Mouse (Mus musculus): Measurements from ENCODE around the gene Pcx. TPM values are rescaled to one million over a fixed set of nuclear protein-coding genes. Genes with fewer than 3 reads are reported as not detected.
A peak's percentile ranks its signal among the peaks of the same experiment; 100 is the strongest.
"Not testable (repeated sequence)": the region's sequence is repeated elsewhere in the genome, so short reads cannot be mapped to it uniquely, and the experiment has no call there.

The Pcx gene
- polyA plus RNA-seq, 1 experiment from 2014 or later, result 21.3 TPM

- H3K9me3 ChIP-seq (ENCODE audit: control insufficient read depth, low read length), result no peaks in the 10 kb centered on the region
- H3K9ac ChIP-seq (ENCODE audit: low read length), result no peak overlapping the region
- no peaks in the 10 kb centered on the region for H3K36me3 ChIP-seq (ENCODE audit: control insufficient read depth, insufficient read depth, low read length)
- 41% methylated on average over 5 of the region's 5 CpGs for WGBS
- no peak overlapping the region for H3K4me2 ChIP-seq (ENCODE audit: low read depth, low read length)
- no peak overlapping the region for H3K27ac ChIP-seq (ENCODE audit: low read length)
- no peak for ATAC-seq (ENCODE audit: low read depth)
- H3K4me1 ChIP-seq (replicated peaks; ENCODE audit: control insufficient read depth, insufficient read depth, low read length), result no peaks in the 10 kb centered on the region
- H3K27me3 ChIP-seq (ENCODE audit: control insufficient read depth, insufficient read depth, low read depth, low read length), result no peaks in the 10 kb centered on the region
- no peak overlapping the region for H3K4me3 ChIP-seq (ENCODE audit: low read length)
Observed at GRCm38 (mm10) chr19:4579296-4579695, 69.0 kb downstream of the Pcx start.

- no peak for ATAC-seq (ENCODE audit: low read depth)
- Histone ChIP-seq H3K27ac (ENCODE audit: low read length) (no peak overlapping the region), H3K4me2 (ENCODE audit: low read depth, low read length) (no peak overlapping the region), H3K4me3 (ENCODE audit: low read length) (no peak overlapping the region), H3K9ac (ENCODE audit: low read length) (no peak overlapping the region), H3K36me3 (ENCODE audit: control insufficient read depth, insufficient read depth, low read length) (no peaks in the 10 kb centered on the region), H3K4me1 (replicated peaks; ENCODE audit: control insufficient read depth, insufficient read depth, low read length) (no peaks in the 10 kb centered on the region), H3K27me3 (ENCODE audit: control insufficient read depth, insufficient read depth, low read depth, low read length) (no peaks in the 10 kb centered on the region), H3K9me3 (ENCODE audit: control insufficient read depth, low read length) (no peaks in the 10 kb centered on the region)
- WGBS, result 51% methylated on average over 2 of the region's 2 CpGs
Observed at GRCm38 (mm10) chr19:4583856-4584255, 73.6 kb downstream of the Pcx start.

GRCm38 (mm10) chr19:4586783-4587182 lies 76.5 kb downstream of the Pcx start:
- not testable (repeated sequence) for H3K27ac ChIP-seq (ENCODE audit: low read length); H3K9ac ChIP-seq (ENCODE audit: low read length); H3K36me3 ChIP-seq (ENCODE audit: control insufficient read depth, insufficient read depth, low read length); H3K9me3 ChIP-seq (ENCODE audit: control insufficient read depth, low read length); H3K4me3 ChIP-seq (ENCODE audit: low read length); H3K27me3 ChIP-seq (ENCODE audit: control insufficient read depth, insufficient read depth, low read depth, low read length); H3K4me2 ChIP-seq (ENCODE audit: low read depth, low read length); ATAC-seq (ENCODE audit: low read depth); H3K4me1 ChIP-seq (replicated peaks; ENCODE audit: control insufficient read depth, insufficient read depth, low read length)

GRCm38 (mm10) chr19:4587426-4587825 lies 77.2 kb downstream of the Pcx start:
- no peaks in the 10 kb centered on the region for H3K9me3 ChIP-seq (ENCODE audit: control insufficient read depth, low read length)

GRCm38 (mm10) chr19:4588430-4588829 lies 78.2 kb downstream of the Pcx start:
- Histone ChIP-seq H3K4me3 (ENCODE audit: low read length) (no peak overlapping the region), H3K27me3 (ENCODE audit: control insufficient read depth, insufficient read depth, low read depth, low read length) (no peaks in the 10 kb centered on the region), H3K4me1 (replicated peaks; ENCODE audit: control insufficient read depth, insufficient read depth, low read length) (peaks cover 4% of the 10 kb centered on the region; the same call in 1 of the 2 replicates), H3K9me3 (ENCODE audit: control insufficient read depth, low read length) (no peaks in the 10 kb centered on the region), H3K9ac (ENCODE audit: low read length) (no peak overlapping the region), H3K27ac (ENCODE audit: low read length) (no peak overlapping the region), H3K4me2 (ENCODE audit: low read depth, low read length) (no peak overlapping the region), H3K36me3 (ENCODE audit: control insufficient read depth, insufficient read depth, low read length) (no peaks in the 10 kb centered on the region)
- WGBS, result 58% methylated on average over 3 of the region's 3 CpGs
- ATAC-seq (ENCODE audit: low read depth), result no peak

More at GRCm38 (mm10) chr19:4587426-4587825, 77.2 kb downstream of the Pcx start:
- H3K4me3 ChIP-seq (ENCODE audit: low read length), result no peak overlapping the region
- no peak overlapping the region for H3K9ac ChIP-seq (ENCODE audit: low read length)
- H3K36me3 ChIP-seq (ENCODE audit: control insufficient read depth, insufficient read depth, low read length), result no peaks in the 10 kb centered on the region
- H3K27me3 ChIP-seq (ENCODE audit: control insufficient read depth, insufficient read depth, low read depth, low read length), result no peaks in the 10 kb centered on the region
- no peak overlapping the region for H3K27ac ChIP-seq (ENCODE audit: low read length)
- H3K4me2 ChIP-seq (ENCODE audit: low read depth, low read length), result no peak overlapping the region
- no peak for ATAC-seq (ENCODE audit: low read depth)
- 42% methylated on average over 2 of the region's 2 CpGs for WGBS
- peaks cover 4% of the 10 kb centered on the region; the same call in 1 of the 2 replicates for H3K4me1 ChIP-seq (replicated peaks; ENCODE audit: control insufficient read depth, insufficient read depth, low read length)

- Histone ChIP-seq H3K27me3 (ENCODE audit: control insufficient read depth, insufficient read depth, low read depth, low read length) (no peaks in the 10 kb centered on the region), H3K36me3 (ENCODE audit: control insufficient read depth, insufficient read depth, low read length) (no peaks in the 10 kb centered on the region), H3K27ac (ENCODE audit: low read length) (no peak overlapping the region), H3K9ac (ENCODE audit: low read length) (no peak overlapping the region), H3K4me2 (ENCODE audit: low read depth, low read length) (no peak overlapping the region), H3K9me3 (ENCODE audit: control insufficient read depth, low read length) (no peaks in the 10 kb centered on the region), H3K4me3 (ENCODE audit: low read length) (no peak overlapping the region), H3K4me1 (replicated peaks; ENCODE audit: control insufficient read depth, insufficient read depth, low read length) (peaks cover 4% of the 10 kb centered on the region; the same call in 1 of the 2 replicates)
- no peak for ATAC-seq (ENCODE audit: low read depth)
- WGBS, result 58% methylated on average over 1 of the region's 1 CpGs
Observed at GRCm38 (mm10) chr19:4589081-4589480, 78.8 kb downstream of the Pcx start.

- H3K36me3 ChIP-seq (ENCODE audit: control insufficient read depth, insufficient read depth, low read length), result no peaks in the 10 kb centered on the region
- peaks cover 4% of the 10 kb centered on the region; the same call in 1 of the 2 replicates for H3K4me1 ChIP-seq (replicated peaks; ENCODE audit: control insufficient read depth, insufficient read depth, low read length)
- H3K4me2 ChIP-seq (ENCODE audit: low read depth, low read length), result no peak overlapping the region
- H3K27ac ChIP-seq (ENCODE audit: low read length), result peak overlapping the region; percentile 15; the same call in 1 of the 2 replicates
- 54% methylated on average over 3 of the region's 3 CpGs for WGBS
- H3K4me3 ChIP-seq (ENCODE audit: low read length), result no peak overlapping the region
- H3K9ac ChIP-seq (ENCODE audit: low read length), result no peak overlapping the region
- H3K27me3 ChIP-seq (ENCODE audit: control insufficient read depth, insufficient read depth, low read depth, low read length), result no peaks in the 10 kb centered on the region
- peak; percentile 82 for ATAC-seq (ENCODE audit: low read depth)
- H3K9me3 ChIP-seq (ENCODE audit: control insufficient read depth, low read length), result no peaks in the 10 kb centered on the region
Observed at GRCm38 (mm10) chr19:4590025-4590424, 79.8 kb downstream of the Pcx start.

GRCm38 (mm10) chr19:4593792-4594522 lies 83.7 kb downstream of the Pcx start:
- H3K4me2 ChIP-seq (ENCODE audit: low read depth, low read length), result no peak overlapping the region
- no peaks in the 10 kb centered on the region for H3K9me3 ChIP-seq (ENCODE audit: control insufficient read depth, low read length)
- H3K4me3 ChIP-seq (ENCODE audit: low read length), result no peak overlapping the region
- no peaks in the 10 kb centered on the region for H3K36me3 ChIP-seq (ENCODE audit: control insufficient read depth, insufficient read depth, low read length)
- 54% methylated on average over 7 of the region's 7 CpGs for WGBS
- no peaks in the 10 kb centered on the region for H3K27me3 ChIP-seq (ENCODE audit: control insufficient read depth, insufficient read depth, low read depth, low read length)
- ATAC-seq (ENCODE audit: low read depth), result no peak
- peaks cover 4% of the 10 kb centered on the region; the same call in 1 of the 2 replicates for H3K4me1 ChIP-seq (replicated peaks; ENCODE audit: control insufficient read depth, insufficient read depth, low read length)
- H3K9ac ChIP-seq (ENCODE audit: low read length), result no peak overlapping the region
- no peak overlapping the region for H3K27ac ChIP-seq (ENCODE audit: low read length)

GRCm38 (mm10) chr19:4596071-4596470 lies 85.8 kb downstream of the Pcx start:
- Histone ChIP-seq H3K4me2 (ENCODE audit: low read depth, low read length) (no peak overlapping the region), H3K27ac (ENCODE audit: low read length) (no peak overlapping the region), H3K4me1 (replicated peaks; ENCODE audit: control insufficient read depth, insufficient read depth, low read length) (no peaks in the 10 kb centered on the region), H3K27me3 (ENCODE audit: control insufficient read depth, insufficient read depth, low read depth, low read length) (no peaks in the 10 kb centered on the region), H3K36me3 (ENCODE audit: control insufficient read depth, insufficient read depth, low read length) (no peaks in the 10 kb centered on the region), H3K4me3 (ENCODE audit: low read length) (no peak overlapping the region), H3K9ac (ENCODE audit: low read length) (no peak overlapping the region), H3K9me3 (ENCODE audit: control insufficient read depth, low read length) (no peaks in the 10 kb centered on the region)
- WGBS, result 38% methylated on average over 2 of the region's 2 CpGs
- ATAC-seq (ENCODE audit: low read depth), result no peak

All from lung, embryonic 16.5 days (tissue).